Mouse (Mus musculus) megakaryocyte, adult 5-6 weeks (primary cell): ENCODE results near the gene Cntnap5b. TPM values are rescaled to one million over a fixed set of nuclear protein-coding genes. Genes with fewer than 3 reads are reported as not detected.
"Not testable (repeated sequence)": the region's sequence is repeated elsewhere in the genome, so short reads cannot be mapped to it uniquely, and the experiment has no call there.

ENCODE experiments used
- ATAC-seq: 2 replicates; pipeline ENCODE4 v1.8.0; 2016; ENCODE audit warnings: mild to moderate bottlenecking, inconsistent platforms; ENCODE audit not compliant: poor library complexity, severe bottlenecking
- total RNA-seq, 2 experiments: library from RNA; stranded (forward) in 1 of 2; stranded (reverse) in 1 of 2; fragments of 153-499, 151-499 nt in 1 of 2; fragments of 221-1000, 200-1000 nt in 1 of 2; gene quantifications; 2 replicates each; pipeline versions ENCODE4 v1.2.3 to v1.2.4; 2015 to 2017

Gene Cntnap5b
- total RNA-seq (2015) (not detected in 2 replicates), total RNA-seq (2017) (not detected in 2 replicates)

DNA sequence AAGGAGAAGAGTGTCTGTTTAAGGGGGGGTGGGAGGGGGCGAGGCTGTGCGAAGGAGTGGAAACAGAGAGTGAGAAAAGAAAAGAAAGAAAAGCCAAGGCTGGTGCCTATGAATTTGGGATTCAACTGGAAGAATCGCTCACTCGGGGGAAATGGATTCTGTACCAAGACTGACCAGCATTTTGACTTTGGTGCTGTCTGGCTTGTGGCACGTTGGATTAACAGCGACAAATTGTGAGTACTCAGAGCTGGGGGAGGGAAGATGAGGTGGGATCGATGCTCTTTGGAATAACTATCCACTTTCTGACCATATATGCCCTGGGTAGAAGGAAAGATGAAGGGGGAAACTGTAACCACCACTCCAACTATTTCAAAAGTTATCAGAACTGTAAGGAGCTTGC is at the start of gene Cntnap5b:
Cntnap5b (plus strand) TSS at position 152 of the 400 bp plus-strand sequence.
- no peak for ATAC-seq

DNA sequence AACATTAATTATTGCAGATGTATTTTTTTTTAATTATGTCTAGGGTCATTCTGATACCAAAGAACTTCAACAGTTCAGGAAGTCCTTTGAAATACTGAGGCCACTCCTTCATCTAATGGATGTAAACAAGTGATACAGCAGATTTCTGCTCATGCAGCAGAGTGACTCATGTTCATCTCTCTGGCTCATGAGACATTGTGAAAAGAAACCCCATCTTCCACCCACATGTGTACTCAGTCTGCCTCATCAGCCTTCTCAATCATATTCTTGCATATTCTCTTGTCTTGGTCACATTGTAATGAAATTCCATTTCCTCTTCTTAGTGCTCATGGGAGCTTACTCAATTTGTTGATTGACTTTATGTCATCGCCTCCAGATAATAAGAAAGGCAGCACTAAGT is 12.6 kb upstream of the Cntnap5b start:
- no peak for ATAC-seq

DNA sequence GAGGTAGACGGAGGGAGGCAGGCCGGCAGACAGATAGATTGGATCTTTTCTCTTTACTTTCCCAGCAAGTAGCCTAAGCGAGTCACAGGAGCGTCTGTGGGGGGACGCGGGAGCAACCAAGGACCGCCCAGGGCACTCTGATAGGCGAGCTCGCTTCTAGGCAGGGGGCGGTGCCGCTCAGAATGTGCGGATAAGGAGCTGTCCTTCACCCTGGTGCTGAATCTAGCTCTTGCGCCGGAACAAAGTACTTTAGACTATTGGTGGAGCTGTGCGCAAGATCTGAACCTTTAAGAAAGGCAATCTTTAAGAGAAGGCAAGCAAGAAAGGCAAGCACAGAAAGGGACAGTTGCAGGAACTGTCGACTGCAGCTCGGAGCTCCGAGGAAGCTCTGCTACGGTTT is 382 bp upstream of the Cntnap5b start:
- ATAC-seq: no peak

DNA sequence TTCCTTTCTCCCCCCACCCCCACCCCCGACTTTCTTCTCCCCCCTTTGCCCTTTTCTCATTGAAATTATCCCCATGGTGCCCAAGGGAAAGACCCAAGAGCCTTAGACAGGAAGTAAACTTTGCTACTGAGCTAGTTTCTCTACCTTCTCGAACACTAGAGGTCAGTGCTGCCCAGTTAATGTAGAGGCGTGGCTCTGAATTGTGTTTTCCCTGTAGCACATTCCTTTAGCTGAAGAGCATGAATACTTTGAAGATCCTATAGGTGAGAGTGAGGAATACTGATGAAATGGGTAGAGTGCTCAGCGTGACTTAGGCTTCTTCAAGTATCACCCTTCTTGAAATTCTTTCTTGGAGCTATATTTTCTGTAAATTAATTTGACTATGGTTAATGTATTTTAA is 1.6 kb downstream of the Cntnap5b start:
- no peak for ATAC-seq

DNA sequence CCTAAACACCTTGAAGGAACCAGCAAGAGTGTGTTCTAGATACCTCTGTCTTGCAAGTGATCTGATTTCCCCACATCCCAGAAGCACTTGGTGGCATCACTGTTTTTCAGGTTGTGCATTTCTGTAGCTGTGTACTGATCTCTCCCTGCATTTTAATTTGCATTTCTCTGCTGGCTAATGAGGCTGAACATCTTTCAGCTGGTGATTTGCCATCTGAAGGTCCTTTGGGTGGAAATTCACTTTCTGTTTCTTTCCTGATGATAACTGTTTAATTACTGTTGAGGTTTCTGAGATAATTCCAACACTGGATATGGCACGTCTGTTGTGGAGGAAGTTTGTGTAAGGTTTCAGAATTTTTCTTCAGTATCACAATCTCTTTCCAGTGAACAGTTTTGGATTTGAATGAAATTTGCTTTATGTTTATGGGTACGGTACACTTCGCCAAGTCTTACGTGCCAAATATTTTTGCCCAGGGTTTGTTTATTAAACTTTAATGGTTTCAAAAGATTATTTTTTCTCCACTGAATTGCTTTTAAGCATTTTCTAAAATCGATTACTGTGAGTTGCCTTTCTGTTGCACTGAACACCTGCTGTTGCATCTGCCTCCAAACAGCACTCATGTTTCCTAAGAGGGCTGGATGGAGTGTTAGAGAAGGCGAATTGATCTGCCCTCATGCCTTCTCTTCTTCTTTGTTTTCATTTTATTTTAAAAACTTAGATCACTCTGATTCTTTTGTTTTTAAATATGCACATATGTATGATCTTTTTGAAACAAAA is 41.0 kb downstream of the Cntnap5b start:
- ATAC-seq: no peak

DNA sequence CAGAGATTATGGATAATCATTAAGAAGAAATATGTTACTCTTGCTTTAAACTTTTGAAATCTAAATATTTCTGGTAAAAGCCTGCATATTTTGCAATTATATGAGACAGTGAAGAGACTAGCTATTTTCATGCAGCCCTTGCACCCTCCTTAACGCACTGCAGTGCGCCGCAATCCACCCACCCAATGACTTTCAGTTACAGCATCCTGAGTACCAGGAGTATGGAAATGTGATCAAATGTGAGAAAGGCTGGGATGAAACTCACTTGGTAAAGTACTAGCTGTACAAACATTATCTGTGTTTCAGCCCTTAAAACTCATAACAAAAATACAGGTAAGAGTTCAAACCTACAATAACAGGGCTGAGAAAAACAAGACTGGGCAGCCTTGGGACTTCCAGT is 99.8 kb downstream of the Cntnap5b start:
- no peak for ATAC-seq

DNA sequence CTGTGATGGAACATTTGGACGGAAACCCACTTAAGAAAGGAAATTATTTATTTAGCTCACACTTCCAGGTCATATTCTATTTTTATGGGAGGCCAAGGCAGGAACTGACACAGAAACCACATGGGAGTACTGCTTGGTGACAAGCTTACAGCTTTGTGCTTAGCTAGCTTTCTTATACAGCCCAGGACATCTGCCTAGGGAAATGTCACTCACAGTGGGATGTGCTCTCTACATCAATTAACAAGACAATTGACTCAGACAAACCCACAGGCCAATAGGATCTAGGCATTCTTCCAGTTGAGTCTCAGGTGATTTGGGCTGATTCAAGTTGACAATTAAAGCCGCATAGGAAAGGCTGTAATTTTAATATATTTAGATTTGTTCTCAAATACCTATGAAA is 135.2 kb downstream of the Cntnap5b start:
- ATAC-seq: no peak

DNA sequence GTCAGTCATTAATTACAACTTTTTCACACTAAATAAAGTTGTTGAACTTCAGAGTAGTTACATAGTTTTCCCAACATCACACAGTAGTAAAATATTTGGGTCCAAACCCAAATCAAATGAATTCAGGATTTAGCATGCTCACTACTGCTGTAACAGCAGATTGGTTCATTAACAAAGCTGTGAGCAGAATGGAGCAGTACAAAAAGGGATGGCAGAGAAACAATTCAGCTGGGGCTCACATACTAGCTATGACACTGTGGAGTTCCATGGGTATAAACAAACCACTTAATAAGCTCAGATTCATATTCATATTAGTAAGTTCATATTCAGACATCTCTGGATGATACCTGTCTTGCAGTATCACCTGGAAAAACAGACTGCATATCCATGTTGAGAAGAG is 170.9 kb downstream of the Cntnap5b start:
- ATAC-seq: no peak

DNA sequence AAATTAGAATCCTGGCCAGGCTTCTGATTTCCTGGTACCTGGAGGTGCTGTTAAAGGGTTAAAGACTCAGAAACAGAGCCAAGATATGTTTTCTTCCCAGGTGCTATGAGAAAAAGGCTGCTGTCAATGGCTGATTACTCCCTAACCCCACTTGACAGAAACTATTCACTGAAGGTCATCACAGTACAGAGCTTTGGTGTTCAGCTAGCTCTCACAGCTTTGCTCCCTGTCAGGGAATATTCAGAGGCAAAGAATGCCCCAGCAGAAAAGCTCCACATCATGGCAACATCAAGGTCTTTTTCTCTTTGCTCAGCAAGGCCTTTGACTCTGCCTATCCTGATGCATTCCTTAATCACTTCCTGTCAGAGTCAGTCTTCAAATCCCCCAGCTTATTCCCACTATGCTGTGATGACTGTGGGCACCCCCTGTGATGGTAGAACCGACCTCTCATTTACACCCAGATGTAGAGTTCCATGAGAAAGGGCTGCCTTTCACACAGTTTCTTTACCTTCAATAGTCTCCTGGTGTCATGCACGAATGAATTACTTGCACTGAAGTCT is 186.9 kb downstream of the Cntnap5b start:
- no peak for ATAC-seq

DNA sequence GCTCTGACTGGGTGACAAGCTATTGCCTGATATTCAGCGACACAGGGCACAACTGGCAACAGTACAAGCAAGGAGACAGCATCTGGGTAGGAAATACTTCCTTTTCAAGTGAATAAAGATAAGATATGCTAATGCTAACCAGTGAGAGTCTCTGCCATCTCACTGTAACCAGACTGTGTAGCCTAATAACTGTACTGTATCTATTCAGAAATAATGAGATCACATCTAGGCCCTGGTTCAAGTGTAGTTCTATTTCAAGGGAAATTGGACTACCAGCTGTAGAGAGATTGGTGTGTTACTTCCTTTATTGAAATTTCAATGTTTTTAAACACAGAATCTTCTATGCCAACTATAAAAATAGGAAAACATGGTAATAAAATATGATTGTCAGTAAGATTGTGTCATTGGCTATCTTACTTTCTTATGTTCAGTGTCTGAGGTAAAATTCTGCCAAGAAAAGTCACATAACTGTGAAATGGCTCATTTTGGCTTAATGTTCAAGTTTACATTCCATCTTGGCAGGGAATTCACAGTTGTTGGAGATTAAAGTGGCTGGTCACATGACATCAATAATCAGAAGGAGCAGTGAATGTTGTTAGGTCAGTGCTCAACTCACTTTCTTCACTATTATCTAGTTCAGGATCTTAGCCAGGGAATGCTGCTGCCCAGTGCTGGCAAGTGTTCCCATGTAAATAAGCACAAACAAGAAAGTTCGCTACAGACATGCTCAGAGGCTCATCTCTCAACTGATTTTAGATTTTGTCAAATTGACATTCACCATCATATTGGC is 194.9 kb downstream of the Cntnap5b start:
- no peak for ATAC-seq

DNA sequence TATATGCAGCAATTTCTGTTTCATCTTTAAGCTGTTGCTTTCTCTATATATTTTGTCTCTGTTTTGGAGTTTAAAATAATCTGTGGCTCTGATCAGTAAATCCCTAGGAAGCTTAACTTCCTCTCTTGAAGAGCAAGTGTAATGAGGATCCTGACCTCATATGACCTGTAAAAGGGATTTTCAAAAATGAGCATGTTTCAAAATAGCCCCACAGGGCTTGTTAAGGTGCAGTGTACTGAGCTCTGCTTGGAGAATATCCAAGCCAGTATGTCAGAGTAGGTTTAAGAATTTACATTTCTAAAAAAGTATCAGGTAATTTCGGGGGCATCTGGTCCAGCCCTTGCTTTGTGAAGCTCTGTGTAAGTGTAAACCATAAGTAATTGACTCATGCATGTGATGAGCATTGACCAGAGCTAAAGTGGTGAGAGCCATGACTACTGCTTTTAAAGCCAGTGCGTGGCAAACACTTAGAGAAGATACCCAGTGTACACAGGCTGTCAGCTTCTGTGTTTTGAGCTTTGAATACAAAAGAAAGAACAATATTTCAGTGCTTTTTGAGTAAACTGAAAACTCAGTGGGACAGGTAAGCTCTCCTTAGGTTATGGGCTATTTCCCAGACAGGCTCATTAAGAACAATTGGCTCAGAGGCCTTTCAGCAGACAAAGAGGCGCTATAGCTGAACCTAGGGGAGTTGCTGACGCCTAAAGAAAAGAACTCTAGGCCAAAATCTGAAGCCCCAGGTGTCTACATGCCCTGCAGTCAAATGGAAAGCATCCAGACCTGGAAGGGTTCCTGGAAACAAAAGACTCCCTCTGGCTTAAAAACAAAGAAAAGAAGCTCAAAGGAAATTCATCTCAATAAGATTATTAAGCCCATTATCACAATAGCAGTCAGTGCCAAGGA is 197.9 kb downstream of the Cntnap5b start:
- ATAC-seq: no peak

DNA sequence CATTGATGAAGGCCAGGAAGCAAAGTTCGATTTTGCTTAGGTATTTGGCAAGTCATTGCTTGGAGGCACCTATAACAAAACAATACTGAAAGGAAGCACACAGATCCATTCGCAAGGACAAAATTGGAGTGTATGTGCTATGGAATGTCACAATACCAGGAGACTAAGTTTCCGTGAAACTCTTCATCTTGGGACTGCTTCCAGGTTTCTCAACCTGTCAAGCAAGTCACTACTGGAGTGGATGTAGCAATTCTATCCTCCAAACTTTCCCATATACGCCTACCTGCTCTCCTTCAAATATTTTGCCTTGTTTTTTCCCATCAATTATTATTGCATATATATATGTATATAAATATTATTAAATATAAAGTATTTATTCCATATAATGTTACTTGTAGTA is 228.7 kb downstream of the Cntnap5b start:
- not testable (repeated sequence) for ATAC-seq

DNA sequence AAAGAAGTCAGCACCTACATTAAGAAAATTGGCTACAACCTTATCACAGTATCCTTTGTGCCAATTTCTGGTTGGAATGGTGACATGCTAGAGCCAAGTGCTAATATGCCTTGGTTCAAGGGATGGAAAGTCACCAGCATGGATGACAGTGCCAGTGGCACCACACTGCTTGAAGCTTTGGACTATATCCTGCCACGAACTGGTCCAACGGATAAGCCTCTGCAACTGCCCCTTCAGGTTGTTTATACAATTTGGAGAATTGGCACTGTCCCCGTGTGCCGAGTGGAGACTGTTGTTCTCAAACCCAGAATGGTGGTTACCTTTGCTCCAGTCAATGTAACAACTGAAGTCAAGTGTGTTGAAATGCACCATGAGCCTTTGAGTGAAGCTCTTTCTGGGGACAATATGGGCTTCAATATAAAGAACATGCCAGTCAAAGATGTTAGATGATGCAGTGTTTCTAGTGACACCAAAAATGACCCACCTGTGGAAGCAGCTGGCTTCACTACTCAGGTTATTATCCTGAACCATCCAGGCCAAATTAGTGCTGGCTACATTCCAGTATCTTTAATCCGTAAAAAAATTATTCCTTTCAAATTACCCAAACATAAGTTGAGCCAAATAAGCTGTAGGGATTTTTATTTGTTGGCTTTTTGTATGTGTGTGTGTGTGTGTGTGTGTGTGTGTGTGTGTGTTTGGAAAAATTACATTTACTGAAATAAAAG is 233.6 kb downstream of the Cntnap5b start:
- ATAC-seq: no peak

DNA sequence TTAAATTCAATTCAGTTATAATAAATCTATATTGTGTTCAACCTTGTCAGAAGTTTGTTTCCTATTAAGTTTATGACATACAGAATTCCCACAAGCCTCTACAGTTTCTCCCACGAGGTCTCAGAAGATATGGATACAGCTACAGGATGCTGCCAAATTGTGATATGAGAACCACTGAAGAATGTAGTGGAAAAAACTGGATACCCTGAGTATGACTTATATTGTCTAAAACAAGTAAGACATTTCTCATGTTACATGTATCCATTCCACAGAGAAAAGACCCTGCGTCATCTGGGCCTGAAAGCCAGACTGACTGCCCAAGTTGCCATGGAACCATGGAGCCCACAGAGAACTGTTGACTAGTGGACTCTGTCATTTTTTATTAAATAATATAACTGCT is 269.2 kb downstream of the Cntnap5b start:
- no peak for ATAC-seq

DNA sequence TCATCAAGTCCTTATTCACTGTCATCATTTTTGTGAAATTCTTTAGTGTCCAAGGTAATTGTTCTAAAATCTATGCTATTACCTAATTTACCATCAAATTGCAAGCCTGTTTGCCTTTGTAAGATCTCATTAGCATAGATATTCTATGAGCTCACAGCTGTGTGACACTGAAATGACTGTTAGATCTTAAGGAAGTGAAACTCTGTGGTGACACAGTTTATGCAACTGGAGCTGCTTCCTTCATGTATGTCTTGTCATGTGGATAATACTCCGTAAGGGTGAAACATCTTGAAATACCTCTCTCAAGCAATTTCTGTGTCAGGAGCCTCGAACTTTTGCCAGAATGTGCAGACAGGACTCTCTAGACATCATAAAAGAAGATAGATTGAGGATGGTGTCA is 307.2 kb downstream of the Cntnap5b start:
- peak; percentile 97 for ATAC-seq

DNA sequence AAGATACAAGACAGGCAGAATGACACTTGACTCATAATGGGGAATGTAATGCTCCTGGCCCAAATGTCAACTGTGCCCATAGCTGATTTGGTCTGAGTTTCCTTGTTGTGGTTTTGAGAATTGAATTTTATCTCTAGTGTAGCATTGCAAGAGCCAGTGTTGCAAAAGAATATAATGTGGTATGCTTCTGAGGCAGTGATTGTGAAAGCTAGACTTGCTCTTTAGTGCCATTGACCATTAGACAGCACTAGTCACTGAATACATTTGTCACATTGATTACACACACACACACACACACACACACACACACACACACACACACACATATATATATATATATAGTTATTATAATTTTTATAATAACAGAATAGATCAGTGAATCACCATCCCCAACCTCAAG is 328.0 kb downstream of the Cntnap5b start:
- no peak for ATAC-seq

DNA sequence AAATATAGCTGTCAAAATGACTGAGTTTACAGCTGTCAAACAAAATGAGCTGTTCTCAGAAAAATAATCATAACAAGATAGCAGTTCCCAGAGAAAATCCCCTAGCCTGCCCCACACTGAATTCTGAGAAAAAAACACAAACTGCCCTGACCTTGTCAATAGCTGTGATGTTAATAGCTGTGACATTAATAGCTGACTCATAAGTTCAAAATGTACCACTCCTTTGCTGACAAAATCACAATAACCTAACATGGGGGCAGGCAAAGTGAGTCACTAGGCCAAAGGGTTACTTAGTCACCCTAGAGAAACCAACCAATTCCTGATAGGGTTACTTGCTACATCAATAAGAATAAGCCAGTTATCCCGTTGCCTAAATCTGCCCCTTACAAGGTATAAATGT is 328.5 kb downstream of the Cntnap5b start:
- ATAC-seq: no peak

DNA sequence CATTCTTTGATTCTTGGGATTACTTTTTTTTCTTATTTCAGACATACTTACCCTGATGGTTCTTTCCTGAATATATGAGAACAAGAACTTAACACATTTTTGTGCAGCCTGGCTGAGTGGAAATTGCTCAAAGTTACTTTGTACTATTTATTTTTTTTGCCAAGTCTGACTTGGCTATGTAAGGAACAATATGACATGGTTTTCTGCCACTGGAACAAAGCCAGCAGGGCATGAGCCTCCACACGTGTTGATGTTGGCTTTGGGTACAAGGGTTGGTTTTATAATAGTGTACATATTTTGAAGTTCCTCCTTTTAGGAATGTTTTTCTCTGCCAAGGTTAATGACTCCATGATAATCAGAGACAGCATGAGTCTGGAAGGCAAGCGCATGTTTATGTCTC is 331.8 kb downstream of the Cntnap5b start:
- no peak for ATAC-seq

DNA sequence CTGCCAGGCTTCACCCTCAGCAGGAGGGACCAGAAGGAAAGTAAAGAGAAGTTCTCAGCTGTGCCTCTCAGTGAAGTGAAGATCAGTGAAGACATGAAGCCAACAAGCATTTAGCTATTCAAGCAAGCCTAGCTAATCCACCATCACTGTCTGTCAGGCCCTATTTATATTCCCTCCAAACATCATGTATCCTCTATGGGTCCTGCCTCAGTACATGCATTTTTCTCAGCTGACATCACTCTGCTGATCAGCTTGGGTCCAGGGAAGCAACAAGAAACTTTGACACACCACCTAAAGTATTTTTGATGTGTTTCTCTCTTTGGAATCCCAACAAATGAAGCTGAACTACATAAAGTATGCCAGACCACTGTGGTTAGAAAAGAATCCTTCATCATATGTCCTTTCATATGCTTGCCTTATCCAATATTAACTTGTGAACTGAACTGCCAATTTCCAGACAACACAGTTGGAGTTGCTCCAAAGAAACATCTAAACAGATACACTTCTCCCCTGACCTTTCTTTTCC is 349.9 kb downstream of the Cntnap5b start:
- no peak for ATAC-seq
